Mouse (Mus musculus) liver, adult 2 months (tissue): ENCODE data around the gene Zfp986. TPM values are rescaled to one million over a fixed set of nuclear protein-coding genes. Genes with fewer than 3 reads are reported as not detected.
"Not testable (repeated sequence)": the region's sequence is repeated elsewhere in the genome, so short reads cannot be mapped to it uniquely, and the experiment has no call there.

ENCODE experiments used
- DNase-seq: peaks from one replicate; pipeline ENCODE4 v3.0.0-alpha.2; 2011; ENCODE audit warnings: low read depth, low spot score; ENCODE audit errors: extremely low read depth
- H3K27ac ChIP-seq: fragments of 200-500 bp; replicated peaks from 2 replicates; pipeline ENCODE4 v1.5.1; 2012; ENCODE audit warnings: low read depth, mild to moderate bottlenecking, control low read depth, inconsistent platforms, low read length; ENCODE audit not compliant: insufficient read depth
- H3K27me3 ChIP-seq: fragments of 200-500 bp; 2 replicates; pipeline ENCODE4 v1.6.1; 2012; ENCODE audit warnings: mild to moderate bottlenecking, moderate library complexity, low read length, inconsistent platforms; ENCODE audit not compliant: control insufficient read depth, insufficient read depth
- H3K36me3 ChIP-seq: fragments of 200-500 bp; 2 replicates; pipeline ENCODE4 v1.6.1; 2012; ENCODE audit warnings: low read length, inconsistent platforms; ENCODE audit not compliant: control insufficient read depth, insufficient read depth
- H3K4me1 ChIP-seq: fragments of 200-500 bp; 2 replicates; pipeline ENCODE4 v1.6.1; 2011; ENCODE audit warnings: low read length; ENCODE audit not compliant: control insufficient read depth, insufficient read depth
- H3K4me3 ChIP-seq: fragments of 200-500 bp; 2 replicates; pipeline ENCODE4 v1.5.1; 2011; ENCODE audit warnings: low read depth, mild to moderate bottlenecking, control low read depth, low read length, moderate library complexity; ENCODE audit not compliant: insufficient read depth
- H3K79me2 ChIP-seq: fragments of 200-500 bp; 2 replicates; pipeline ENCODE4 v1.6.1; 2012; ENCODE audit warnings: inconsistent platforms, mild to moderate bottlenecking, low read length, moderate library complexity; ENCODE audit not compliant: control insufficient read depth, insufficient read depth
- H3K9ac ChIP-seq: fragments of 200-500 bp; 2 replicates; pipeline ENCODE4 v1.6.1; 2012; ENCODE audit warnings: low read depth, mild to moderate bottlenecking, control low read depth, inconsistent platforms, low read length
- WGBS: fragments of 180-500 bp; shearing (Covaris S2); methylation state at CpG from one replicate; pipeline ENCODE4 v1.1.7; 2018; 5-methylcytosine and 5-hydroxymethylcytosine counted together
- polyA plus RNA-seq: library from polyadenylated mRNA; depleted of rRNA; stranded (reverse); fragments of >200 nt; gene quantifications from 2 replicates; pipeline ENCODE4 v1.2.3, GENCODE M21; 2012; rRNA removed
- total RNA-seq: library from RNA; depleted of rRNA; stranded (reverse); fragments of >200 nt; gene quantifications from 2 replicates; pipeline ENCODE4 v1.2.3, GENCODE M21; 2014; rRNA removed

The Zfp986 gene
- total and polyA plus RNA-seq, 2 experiments: not detected

DNA sequence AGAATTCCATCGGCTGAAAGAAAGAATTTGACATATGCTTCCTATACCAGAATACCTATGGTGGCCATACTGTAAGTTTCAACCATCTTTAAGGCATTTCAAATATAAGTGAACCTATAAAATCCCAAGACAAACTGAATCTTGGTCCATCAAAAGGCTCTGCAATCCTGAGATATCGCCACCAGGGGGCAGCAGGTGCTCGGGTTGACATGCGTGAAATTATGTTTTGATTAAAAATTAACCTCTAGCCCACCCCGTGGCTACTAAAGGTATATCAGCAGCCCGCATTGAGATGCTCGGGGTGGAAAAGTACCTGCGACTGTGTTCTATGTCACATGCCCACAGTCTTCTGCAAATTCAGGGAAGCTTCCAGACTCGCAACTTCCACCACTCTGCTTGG is 17.2 kb upstream of the Zfp986 start:
- 58% methylated on average over 8 of the region's 9 CpGs for WGBS

DNA sequence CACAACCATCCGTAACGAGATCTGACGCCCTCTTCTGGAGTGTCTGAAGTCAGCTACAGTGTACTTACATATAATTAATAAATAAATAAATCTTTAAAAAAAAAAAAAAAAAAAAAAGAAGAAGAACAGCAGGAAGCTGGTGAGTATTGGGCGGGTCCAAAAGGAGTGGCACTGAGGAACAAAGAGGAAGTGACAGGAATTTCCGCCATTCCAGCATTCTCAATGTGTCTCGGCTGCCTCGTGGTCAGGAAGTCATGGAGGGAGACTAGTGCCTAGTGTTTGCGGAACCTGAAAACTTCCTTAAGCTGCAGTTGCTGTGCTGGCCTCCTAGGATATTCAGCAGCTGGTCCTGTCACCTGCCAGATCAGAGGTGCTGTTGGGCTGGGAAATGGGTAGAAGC is 4.7 kb upstream of the Zfp986 start:
- not testable (repeated sequence) for H3K79me2 ChIP-seq, H3K36me3 ChIP-seq, H3K27me3 ChIP-seq, DNase-seq, H3K27ac ChIP-seq, H3K9ac ChIP-seq, H3K4me1 ChIP-seq, H3K4me3 ChIP-seq
- whole genome bisulfite sequencing: 79% methylated on average over 6 of the region's 8 CpGs

More for the DNA sequence above, 17.2 kb upstream of the Zfp986 start:
- H3K4me1 ChIP-seq, DNase-seq, H3K79me2 ChIP-seq, H3K27me3 ChIP-seq, H3K27ac ChIP-seq, H3K36me3 ChIP-seq, H3K9ac ChIP-seq, H3K4me3 ChIP-seq: not testable (repeated sequence)

Other genes starting within 250 kb of the Zfp986 start
- not detected in 2 replicates for gene Zfp980, start 198.1 kb upstream of the Zfp986 start, total RNA-seq
- not detected in 2 replicates for gene Zfp980, start 198.1 kb upstream of the Zfp986 start, polyA plus RNA-seq
- not detected in 2 replicates for gene Zfp987, start 228.5 kb downstream of the Zfp986 start, total RNA-seq
- gene Zfp987, start 228.5 kb downstream of the Zfp986 start, polyA plus RNA-seq: not detected in 2 replicates